Mouse (Mus musculus) limb, embryonic 14.5 days (tissue): ENCODE data around the gene Car3. TPM values are rescaled to one million over a fixed set of nuclear protein-coding genes. Genes with fewer than 3 reads are reported as not detected.

Experiments
- ATAC-seq: fragments of 200-750 bp; cut with Nextera tagmentation; 2 replicates; pipeline ENCODE4 v1.8.0; 2017; ENCODE audit warnings: low read depth, moderate number of reproducible peaks, moderate TSS enrichment; ENCODE audit not compliant: low FRiP score
- DNase-seq: peaks from one replicate; pipeline ENCODE4 v3.0.0-alpha.2; 2015; ENCODE audit warnings: low spot score
- H3K27ac ChIP-seq: fragments of 300-500 bp; sonication (generic); replicated peaks from 2 replicates; pipeline ENCODE4 v1.5.1; 2014; ENCODE audit warnings: low read depth, mild to moderate bottlenecking, low read length, moderate library complexity, mixed read lengths
- H3K27me3 ChIP-seq: fragments of 300-500 bp; sonication (generic); 2 replicates; pipeline ENCODE4 v1.6.1; 2014; ENCODE audit warnings: low read length, mixed read lengths; ENCODE audit not compliant: control insufficient read depth, insufficient read depth
- H3K36me3 ChIP-seq: fragments of 300-500 bp; sonication (generic); 2 replicates; pipeline ENCODE4 v1.6.1; 2014; ENCODE audit warnings: mild to moderate bottlenecking, low read length, moderate library complexity, mixed read lengths; ENCODE audit not compliant: control insufficient read depth, insufficient read depth
- H3K4me1 ChIP-seq: fragments of 300-500 bp; sonication (generic); 2 replicates; pipeline ENCODE4 v1.6.1; 2014; ENCODE audit warnings: antibody characterized with exemption, low read length, mixed read lengths; ENCODE audit not compliant: control insufficient read depth, insufficient read depth
- H3K4me2 ChIP-seq: fragments of 300-500 bp; sonication (generic); replicated peaks from 2 replicates; pipeline ENCODE4 v1.6.1; 2014; ENCODE audit warnings: low read depth, mild to moderate bottlenecking, low read length, moderate library complexity; ENCODE audit not compliant: severe bottlenecking
- H3K4me3 ChIP-seq: fragments of 300-500 bp; sonication (generic); replicated peaks from 2 replicates; pipeline ENCODE4 v1.5.1; 2014; ENCODE audit warnings: low read length
- H3K9ac ChIP-seq: fragments of 300-500 bp; sonication (generic); 2 replicates; pipeline ENCODE4 v1.6.1; 2014; ENCODE audit warnings: mild to moderate bottlenecking, low read depth, low read length, moderate library complexity; ENCODE audit not compliant: severe bottlenecking
- H3K9me3 ChIP-seq: fragments of 300-500 bp; sonication (generic); 2 replicates; pipeline ENCODE4 v1.6.1; 2016; ENCODE audit warnings: low read length; ENCODE audit not compliant: control insufficient read depth
- POLR2A ChIP-seq: fragments of 200-500 bp; IDR thresholded peaks from 2 replicates; pipeline ENCODE4 v1.8.0; 2012; ENCODE audit warnings: inconsistent platforms, mild to moderate bottlenecking, moderate library complexity, borderline replicate concordance; ENCODE audit not compliant: insufficient read depth, insufficient read length; ENCODE audit errors: extremely low read depth
- WGBS: fragments of 180-500 bp; shearing (Covaris S2); extraction: QIAGEN DNeasy Blood & Tissue Kit; methylation state at CpG from one replicate; pipeline ENCODE4 v1.1.7; 2014; 5-methylcytosine and 5-hydroxymethylcytosine counted together
- polyA plus RNA-seq, 2 experiments: library from polyadenylated mRNA; depleted of rRNA in 1 of 2; stranded (reverse) in 1 of 2; unstranded in 1 of 2; fragments of >200 nt; fragmentation: Nextera tagmentation in 1 of 2; extraction: Ambion mirVana in 1 of 2; gene quantifications; 2 replicates each; pipeline versions ENCODE4 v1.2.1 to v1.2.3; 2012 to 2014

Gene Car3
- polyA plus RNA-seq, 2 experiments = 13.3 to 35.0 TPM

- 0 out of 2 replicates have a peak, but pooled peaks have one; percentile 50 for ATAC-seq
- H3K4me2 ChIP-seq = no peak overlapping the region
Measured at GRCm38 (mm10) chr3:14874402-14875040, 11.2 kb downstream of the Car3 start.

GRCm38 (mm10) chr3:14876325-14876918 lies 13.1 kb downstream of the Car3 start:
- no peak for TF ChIP-seq POLR2A

More at GRCm38 (mm10) chr3:14874402-14875040, 11.2 kb downstream of the Car3 start:
- Histone ChIP-seq H3K36me3 (no peaks in the 10 kb centered on the region), H3K27me3 (no peaks in the 10 kb centered on the region), H3K9me3 (no peaks in the 10 kb centered on the region), H3K9ac (no peak overlapping the region), H3K4me3 (no peak overlapping the region), H3K4me1 (no peaks in the 10 kb centered on the region), H3K27ac (no peak overlapping the region)
- DNase-seq = peak; percentile 87
- TF ChIP-seq POLR2A = no peak
- 39% methylated on average over 8 of the region's 8 CpGs for WGBS

DNA sequence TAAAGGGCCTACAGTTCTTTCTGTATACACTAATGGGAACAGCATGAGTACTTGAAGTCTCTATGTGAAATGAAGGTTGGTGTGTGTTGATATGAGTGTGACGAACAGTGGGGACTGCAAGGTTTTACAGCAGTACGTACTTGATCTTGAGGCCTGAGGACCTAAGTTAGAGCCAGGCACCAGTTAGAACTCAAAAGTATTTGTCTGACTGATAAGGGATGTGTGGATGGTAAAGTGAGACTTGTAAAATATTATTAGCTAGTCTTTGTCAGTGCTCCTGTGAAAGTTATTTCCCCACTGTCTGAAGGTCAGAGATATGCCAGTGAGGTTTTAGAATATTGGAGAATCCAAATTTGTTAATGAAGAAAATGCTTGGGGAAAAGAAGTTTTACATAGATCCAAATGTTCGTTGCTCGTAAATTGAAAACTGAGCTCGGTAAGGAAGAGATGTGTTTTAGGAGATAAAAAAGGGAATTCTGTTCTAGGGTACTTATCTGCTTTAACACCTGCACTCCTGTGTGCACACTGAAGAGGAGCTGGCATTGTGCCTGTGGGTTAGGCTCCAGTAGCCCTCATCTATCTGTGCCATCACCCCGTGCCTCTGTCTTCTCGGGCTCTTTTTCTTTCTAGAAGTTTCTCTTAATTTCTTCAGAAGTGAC lies 14.1 kb downstream of the Car3 start:
- no peaks in the 10 kb centered on the region for H3K36me3 ChIP-seq
- no peaks in the 10 kb centered on the region for H3K9me3 ChIP-seq
- H3K9ac ChIP-seq = no peak overlapping the region
- TF ChIP-seq POLR2A = no peak
- H3K4me2 ChIP-seq = no peak overlapping the region
- no peak overlapping the region for H3K4me3 ChIP-seq
- WGBS = 79% methylated on average over 7 of the region's 7 CpGs
- DNase-seq (no peak), ATAC-seq (no peak)
- no peak overlapping the region for H3K27ac ChIP-seq
- H3K27me3 ChIP-seq = no peaks in the 10 kb centered on the region
- H3K4me1 ChIP-seq = no peaks in the 10 kb centered on the region

More at GRCm38 (mm10) chr3:14876325-14876918, 13.1 kb downstream of the Car3 start:
- no peaks in the 10 kb centered on the region for H3K9me3 ChIP-seq
- 66% methylated on average over 9 of the region's 9 CpGs for WGBS
- H3K4me1 ChIP-seq = no peaks in the 10 kb centered on the region
- no peak overlapping the region for H3K4me3 ChIP-seq
- DNase-seq (no peak), ATAC-seq (no peak)
- no peaks in the 10 kb centered on the region for H3K36me3 ChIP-seq
- H3K27ac ChIP-seq = no peak overlapping the region
- no peak overlapping the region for H3K9ac ChIP-seq
- H3K4me2 ChIP-seq = no peak overlapping the region
- H3K27me3 ChIP-seq = no peaks in the 10 kb centered on the region

GRCm38 (mm10) chr3:14878749-14879223 lies 15.5 kb downstream of the Car3 start:
- no peaks in the 10 kb centered on the region for H3K4me1 ChIP-seq
- H3K27me3 ChIP-seq = no peaks in the 10 kb centered on the region
- H3K27ac ChIP-seq = no peak overlapping the region
- ATAC-seq = no peak
- H3K4me3 ChIP-seq = no peak overlapping the region
- H3K9me3 ChIP-seq = no peaks in the 10 kb centered on the region
- DNase-seq = no peak
- 85% methylated on average over 6 of the region's 6 CpGs for WGBS
- no peak for TF ChIP-seq POLR2A
- no peak overlapping the region for H3K9ac ChIP-seq
- H3K4me2 ChIP-seq = no peak overlapping the region
- H3K36me3 ChIP-seq = no peaks in the 10 kb centered on the region

DNA sequence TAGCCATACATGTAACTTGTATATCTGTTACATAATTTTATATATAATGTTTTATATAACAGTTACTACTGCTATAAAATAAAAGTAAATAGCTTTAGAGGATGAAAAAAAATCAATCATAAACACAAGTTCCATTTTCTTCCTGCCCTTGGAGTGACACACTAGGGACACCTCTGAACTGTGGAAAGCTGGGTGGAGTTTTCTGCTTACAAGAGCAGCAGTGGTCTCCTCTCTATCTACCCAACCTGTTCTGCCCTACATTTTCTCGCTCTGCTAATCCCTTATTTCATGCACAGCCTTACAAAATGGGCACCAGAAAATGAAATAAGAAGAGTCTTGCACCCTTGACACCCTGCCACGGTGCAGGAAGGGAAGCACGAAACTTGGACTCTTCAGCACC lies 16.0 kb downstream of the Car3 start:
- no peak for TF ChIP-seq POLR2A
- no peak overlapping the region for H3K4me3 ChIP-seq
- H3K4me1 ChIP-seq = no peaks in the 10 kb centered on the region
- no peaks in the 10 kb centered on the region for H3K9me3 ChIP-seq
- DNase-seq = no peak
- no peak for ATAC-seq
- no peak overlapping the region for H3K9ac ChIP-seq
- H3K36me3 ChIP-seq = no peaks in the 10 kb centered on the region
- 83% methylated on average over 3 of the region's 3 CpGs for WGBS
- H3K4me2 ChIP-seq = no peak overlapping the region
- no peak overlapping the region for H3K27ac ChIP-seq
- H3K27me3 ChIP-seq = no peaks in the 10 kb centered on the region
